Mouse (Mus musculus): ENCODE measurements around the gene Gemin5. TPM values are rescaled to one million over a fixed set of nuclear protein-coding genes. Genes with fewer than 3 reads are reported as not detected.

Gemin5 gene
- total RNA-seq (2012; rRNA removed): 88.6 and 101 TPM in 2 replicates
- total RNA-seq (2014; rRNA removed): 63.7 and 66.7 TPM in 2 replicates
- polyA plus RNA-seq (2012; ENCODE audit: insufficient read length, low read depth): 81.7 and 89.6 TPM in 2 replicates

DNA sequence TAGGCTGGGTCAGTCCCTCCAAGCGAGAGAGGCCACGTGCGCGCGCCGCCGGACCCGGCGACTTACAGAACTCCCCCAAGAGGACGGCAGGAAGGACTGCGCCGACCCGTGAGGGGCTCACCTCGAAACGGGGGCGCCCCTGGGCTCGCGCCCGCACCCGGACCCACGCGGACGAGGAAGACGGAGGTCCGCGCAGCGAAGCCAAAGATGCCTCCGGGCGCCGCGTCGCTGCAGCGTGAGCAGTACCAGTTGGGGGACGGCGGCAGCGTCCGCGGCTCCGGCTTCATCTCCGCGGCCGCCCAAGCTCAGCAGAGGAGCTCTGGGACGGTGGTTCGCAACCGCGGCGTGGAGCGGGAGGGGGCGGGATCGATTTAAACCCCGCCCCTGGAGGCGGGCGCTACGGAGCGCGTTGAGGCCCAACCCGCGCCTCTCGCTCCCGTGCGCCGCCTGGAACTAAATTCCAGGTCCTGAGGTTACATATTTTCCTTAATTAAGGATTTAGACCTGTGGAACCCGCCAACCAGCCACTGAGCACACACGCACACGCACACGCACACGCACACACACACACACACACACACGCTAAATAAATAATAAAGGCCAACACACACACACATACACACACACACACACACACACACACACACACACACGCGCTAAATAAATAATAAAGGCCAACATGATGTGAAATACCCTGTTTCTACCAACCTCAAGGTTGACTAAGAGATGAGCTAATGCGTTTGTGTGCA, at the start of gene Gemin5:
TSS of gene Gemin5 (minus strand) at position 373 of the 749 bp plus-strand sequence.
- Histone ChIP-seq H3K9me3 (replicated peaks; ENCODE audit: low read length) (peaks cover 12% of the 10 kb centered on the region), H3K27ac (ENCODE audit: insufficient read depth, low read depth) (peak within 1 kb of the TSS; percentile 56), H3K4me2 (ENCODE audit: insufficient read depth, low read depth, poor library complexity, severe bottlenecking) (peak within 1 kb of the TSS; percentile 87), H3K9ac (ENCODE audit: insufficient read depth, low read depth) (peak within 1 kb of the TSS; percentile 83), H3K27me3 (replicated peaks) (no peaks in the 10 kb centered on the region), H3K4me1 (ENCODE audit: control insufficient read depth in 1 of 2, insufficient read depth in 2 of 2) (peaks cover 0 to 29% of the 10 kb centered on the region in 2 experiments; a peak in 2 of 4 replicates), H3K79me2 (replicated peaks; ENCODE audit: control insufficient read depth, extremely low read depth, insufficient read depth, poor library complexity, severe bottlenecking) (peaks cover 39% of the 10 kb centered on the region), H3K36me3 (replicated peaks in 1 of 2; ENCODE audit: control insufficient read depth in 1 of 2, insufficient read depth in 1 of 2, low read length in 1 of 2) (peaks cover 28 to 41% of the 10 kb centered on the region in 2 experiments), H3K4me3 (replicated peaks in 1 of 3; ENCODE audit: low read depth in 2 of 3, low read length in 2 of 3, poor library complexity in 1 of 3) (peak within 1 kb of the TSS; percentile 89 to 95 (median 92))
- no peak for TF ChIP-seq ZC3H11A (IDR thresholded peaks at IDR 0.05; ENCODE audit: low read depth, low read length)
- TF ChIP-seq TCF12 (IDR thresholded peaks at IDR 0.05; ENCODE audit: low read depth, low read length): peak; percentile 91
- TF ChIP-seq ZMIZ1 (IDR thresholded peaks at IDR 0.05; ENCODE audit: low read depth, low read length): peak; percentile 96
- no peak for TF ChIP-seq USF2 (conservative IDR thresholded peaks at IDR 0.05; ENCODE audit: low read depth, low read length)
- no peak for TF ChIP-seq CHD1 (IDR thresholded peaks at IDR 0.05; ENCODE audit: low read depth, low read length)
- peak; percentile 79 for TF ChIP-seq MAX (IDR thresholded peaks at IDR 0.05; ENCODE audit: low read length)
- no peak for TF ChIP-seq E2F4 (IDR thresholded peaks at IDR 0.05; ENCODE audit: insufficient replicate concordance, low read depth, low read length)
- TF ChIP-seq POLR2AphosphoS2 (IDR thresholded peaks at IDR 0.05; ENCODE audit: low read depth, low read length): peak; percentile 84
- TF ChIP-seq ETS1 (conservative IDR thresholded peaks at IDR 0.05; ENCODE audit: low read depth, low read length): 0 out of 2 replicates have a peak, but pooled peaks have one; percentile 21
- peak; percentile 60 for TF ChIP-seq MEF2A (IDR thresholded peaks at IDR 0.05; ENCODE audit: borderline replicate concordance, low read depth, low read length)
- peak; percentile 77 for TF ChIP-seq TBP (conservative IDR thresholded peaks at IDR 0.05; ENCODE audit: low read depth, low read length)
- peak; percentile 31 for TF ChIP-seq USF1 (IDR thresholded peaks at IDR 0.05; ENCODE audit: low read depth, low read length)
- TF ChIP-seq HCFC1 (IDR thresholded peaks at IDR 0.05; ENCODE audit: low read depth, low read length): peak; percentile 77
- 0 out of 2 replicates have a peak, but pooled peaks have one; percentile 42 for TF ChIP-seq CHD2 (IDR thresholded peaks at IDR 0.05; ENCODE audit: low read length)
- peak; percentile 97 for TF ChIP-seq SIN3A (IDR thresholded peaks at IDR 0.05; ENCODE audit: low read length)
- no peak for TF ChIP-seq RCOR1 (conservative IDR thresholded peaks at IDR 0.05; ENCODE audit: low read depth, low read length)
- peak; percentile 49; the same call in 1 of the 2 replicates for TF ChIP-seq MAZ (IDR thresholded peaks at IDR 0.05; ENCODE audit: low read depth, low read length)
- TF ChIP-seq IRF4 (IDR thresholded peaks at IDR 0.05; ENCODE audit: low read depth, low read length): peak; percentile 61
- no peak for TF ChIP-seq NRF1 (IDR thresholded peaks at IDR 0.05; ENCODE audit: low read depth, low read length)
- peak; percentile 75 for TF ChIP-seq UBTF (IDR thresholded peaks at IDR 0.05; ENCODE audit: low read depth, low read length)
- peak in 1 of 2 experiments; percentile 18; a peak in 2 of 4 replicates for TF ChIP-seq CTCF (conservative IDR thresholded peaks at IDR 0.05 in 1 of 2, IDR thresholded peaks at IDR 0.05 in 1 of 2; ENCODE audit: low read depth in 2 of 2, low read length in 2 of 2)
- TF ChIP-seq JUN (IDR thresholded peaks at IDR 0.05; ENCODE audit: insufficient read depth, low read depth, low read length): no peak
- no peak for TF ChIP-seq RAD21 (IDR thresholded peaks at IDR 0.05; ENCODE audit: low read depth, low read length)
- TF ChIP-seq MYC (IDR thresholded peaks at IDR 0.05; ENCODE audit: low read depth, low read length): peak; percentile 89
- 0 out of 2 replicates have a peak, but pooled peaks have one; percentile 62 for TF ChIP-seq KAT2A (IDR thresholded peaks at IDR 0.05; ENCODE audit: insufficient replicate concordance, low read length)
- peak; percentile 97 for TF ChIP-seq POLR2A (IDR thresholded peaks at IDR 0.05; ENCODE audit: low read depth, low read length)
- TF ChIP-seq ELF1 (IDR thresholded peaks at IDR 0.05; ENCODE audit: low read depth, low read length): peak; percentile 62; the same call in 1 of the 2 replicates
- no peak for TF ChIP-seq ZKSCAN1 (IDR thresholded peaks at IDR 0.05; ENCODE audit: borderline replicate concordance, low read depth, low read length)
- TF ChIP-seq ZNF384 (IDR thresholded peaks at IDR 0.05; ENCODE audit: low read depth, low read length): no peak
- TF ChIP-seq MXI1 (IDR thresholded peaks at IDR 0.05; ENCODE audit: low read depth, low read length): peak; percentile 96
- TF ChIP-seq GABPA (IDR thresholded peaks at IDR 0.05; ENCODE audit: insufficient replicate concordance, low read depth, low read length): no peak
- no peak for TF ChIP-seq EP300 (IDR thresholded peaks at IDR 0.05; ENCODE audit: low read length)
- TF ChIP-seq NELFE (IDR thresholded peaks at IDR 0.05; ENCODE audit: low read depth, low read length): peak; percentile 97
- TF ChIP-seq JUND (conservative IDR thresholded peaks at IDR 0.05; ENCODE audit: low read depth, low read length): no peak
- TF ChIP-seq PAX5 (IDR thresholded peaks at IDR 0.05; ENCODE audit: low read length): no peak
- TF ChIP-seq BHLHE40 (IDR thresholded peaks at IDR 0.05; ENCODE audit: low read depth, low read length): peak; percentile 56
- 0 out of 2 replicates have a peak, but pooled peaks have one; percentile 16 for TF ChIP-seq SMC3 (IDR thresholded peaks at IDR 0.05; ENCODE audit: low read depth, low read length)
- TF ChIP-seq MAFK (IDR thresholded peaks at IDR 0.05; ENCODE audit: insufficient replicate concordance, low read length): no peak
- in situ Hi-C loops (cut with MboI; ENCODE audit: low pct_ligation_motif_present, low pct_unique_long_range_greater_than_20kb, low sequenced_read_pairs) (no loop called here), dilution Hi-C loops (cut with MboI; ENCODE audit: extremely low pct_ligation_motif_present, extremely low pct_unique_long_range_greater_than_20kb, low sequenced_read_pairs) (no loop called here)
- peak; percentile 83 for DNase-seq (ENCODE audit: extremely low read depth)

Measured in CH12.LX (cell line).